Mouse (Mus musculus) midbrain, postnatal 0 days (tissue): ENCODE measurements around the gene Cdk20. TPM values are rescaled to one million over a fixed set of nuclear protein-coding genes. Genes with fewer than 3 reads are reported as not detected.

Experiments
- ATAC-seq: fragments of 200-750 bp; cut with Nextera tagmentation; 2 replicates; pipeline ENCODE4 v1.8.0; 2017; ENCODE audit warnings: moderate number of reproducible peaks, mild to moderate bottlenecking, moderate TSS enrichment, moderate library complexity; ENCODE audit not compliant: low FRiP score
- DNase-seq: peaks from one replicate; pipeline ENCODE4 v3.0.0-alpha.2; 2015; ENCODE audit warnings: low spot score
- H3K27ac ChIP-seq: fragments of 300-500 bp; sonication (generic); 2 replicates; pipeline ENCODE4 v1.5.1; 2014; ENCODE audit warnings: low read depth, mild to moderate bottlenecking, low read length, mixed read lengths
- H3K27me3 ChIP-seq: fragments of 300-500 bp; sonication (generic); 2 replicates; pipeline ENCODE4 v1.6.1; 2014; ENCODE audit warnings: low read length, control low read depth, mixed read lengths; ENCODE audit not compliant: insufficient read depth
- H3K36me3 ChIP-seq: fragments of 300-500 bp; sonication (generic); 2 replicates; pipeline ENCODE4 v1.6.1; 2014; ENCODE audit warnings: low read length, control low read depth, mixed read lengths; ENCODE audit not compliant: insufficient read depth
- H3K4me1 ChIP-seq: fragments of 300-500 bp; sonication (generic); 2 replicates; pipeline ENCODE4 v1.6.1; 2014; ENCODE audit warnings: mild to moderate bottlenecking, control low read depth, antibody characterized with exemption, low read length, mixed read lengths; ENCODE audit not compliant: insufficient read depth
- H3K4me2 ChIP-seq: fragments of 300-500 bp; sonication (generic); 2 replicates; pipeline ENCODE4 v1.6.1; 2014; ENCODE audit warnings: low read depth, mild to moderate bottlenecking, low read length, mixed read lengths; ENCODE audit not compliant: poor library complexity, severe bottlenecking
- H3K4me3 ChIP-seq: fragments of 300-500 bp; sonication (generic); 2 replicates; pipeline ENCODE4 v1.5.1; 2014; ENCODE audit warnings: low read depth, mild to moderate bottlenecking, low read length, moderate library complexity
- H3K9ac ChIP-seq: fragments of 300-500 bp; sonication (generic); replicated peaks from 2 replicates; pipeline ENCODE4 v1.6.1; 2014; ENCODE audit warnings: mild to moderate bottlenecking, low read length, moderate library complexity, mixed read lengths; ENCODE audit not compliant: poor library complexity, severe bottlenecking
- H3K9me3 ChIP-seq: fragments of 300-500 bp; sonication (generic); 2 replicates; pipeline ENCODE4 v1.6.1; 2016; ENCODE audit warnings: low read length, control low read depth
- CTCF ChIP-seq: IDR thresholded peaks from 2 replicates; pipeline ENCODE4 v1.5.1; 2016; ENCODE audit warnings: antibody characterized with exemption, mild to moderate bottlenecking
- WGBS: fragments of 180-500 bp; shearing (Covaris S2); extraction: QIAGEN DNeasy Blood & Tissue Kit; methylation state at CpG from one replicate; pipeline ENCODE4 v1.1.7; 2014; 5-methylcytosine and 5-hydroxymethylcytosine counted together
- polyA plus RNA-seq: library from polyadenylated mRNA; unstranded; fragments of >200 nt; fragmentation: Nextera tagmentation; extraction: Ambion mirVana; gene quantifications from 2 replicates; pipeline ENCODE4 v1.2.1, GENCODE M21; 2015
- total RNA-seq: library from RNA; depleted of rRNA; stranded (reverse); fragments of >200 nt; gene quantifications from 2 replicates; pipeline ENCODE4 v1.2.3, GENCODE M21; 2014

The Cdk20 gene
- total and polyA plus RNA-seq, 2 experiments from 2014 or later = 25.5 to 30.0 TPM

DNA sequence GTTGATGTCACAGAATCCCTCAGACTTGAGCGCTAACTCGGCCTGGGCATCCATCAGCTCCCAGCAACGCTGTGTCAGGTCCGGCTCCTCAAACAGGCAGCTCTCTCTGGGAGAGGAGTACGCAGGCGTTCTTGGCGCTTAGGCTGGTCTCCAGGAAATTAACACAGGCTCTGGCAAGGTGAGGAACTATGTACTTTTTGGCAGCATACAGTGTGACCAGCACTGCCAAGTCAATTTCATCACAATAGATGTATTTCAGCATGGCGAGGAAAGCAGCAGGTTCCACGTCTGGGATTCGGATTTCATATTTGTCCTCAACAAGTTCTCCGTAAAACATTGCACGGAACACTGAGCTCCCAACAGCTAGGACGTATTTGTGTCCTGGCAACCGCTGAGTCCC lies 26.1 kb downstream of the Cdk20 start:
- no peaks in the 10 kb centered on the region for H3K27me3 ChIP-seq
- no peaks in the 10 kb centered on the region for H3K4me1 ChIP-seq
- no peak overlapping the region for H3K4me2 ChIP-seq
- no peak for ATAC-seq
- H3K9me3 ChIP-seq = no peaks in the 10 kb centered on the region
- no peak overlapping the region for H3K27ac ChIP-seq
- TF ChIP-seq CTCF = no peak
- no peaks in the 10 kb centered on the region for H3K36me3 ChIP-seq
- 90% methylated on average over 14 of the region's 14 CpGs for WGBS
- no peak overlapping the region for H3K9ac ChIP-seq
- no peak overlapping the region for H3K4me3 ChIP-seq
- peak; percentile 19 for DNase-seq

DNA sequence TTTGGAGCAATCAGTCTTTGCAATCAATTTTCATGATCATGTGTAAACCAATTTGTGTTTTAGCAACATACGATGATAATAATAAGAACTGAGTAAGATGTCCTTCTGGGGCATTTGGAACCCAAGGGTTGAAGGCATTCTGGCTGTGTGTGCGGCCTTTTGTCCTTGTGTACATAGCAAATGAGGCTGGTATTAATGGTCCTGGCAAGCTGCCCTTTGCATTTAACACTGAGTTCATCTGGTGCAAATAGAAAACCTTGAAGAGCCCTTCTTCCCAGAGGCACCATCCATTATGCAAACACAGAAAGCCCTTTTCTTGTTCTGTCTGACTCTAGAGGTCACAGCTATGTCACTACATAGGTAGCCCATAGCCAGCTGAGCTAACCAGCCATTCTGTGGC lies 30.5 kb downstream of the Cdk20 start:
- Histone ChIP-seq H3K27ac (no peak overlapping the region), H3K4me1 (no peaks in the 10 kb centered on the region), H3K9ac (no peak overlapping the region), H3K4me2 (no peak overlapping the region), H3K9me3 (no peaks in the 10 kb centered on the region), H3K36me3 (no peaks in the 10 kb centered on the region), H3K27me3 (no peaks in the 10 kb centered on the region), H3K4me3 (no peak overlapping the region)
- WGBS = 90% methylated on average over 2 of the region's 2 CpGs
- DNase-seq (no peak), ATAC-seq (no peak)
- TF ChIP-seq CTCF = no peak

DNA sequence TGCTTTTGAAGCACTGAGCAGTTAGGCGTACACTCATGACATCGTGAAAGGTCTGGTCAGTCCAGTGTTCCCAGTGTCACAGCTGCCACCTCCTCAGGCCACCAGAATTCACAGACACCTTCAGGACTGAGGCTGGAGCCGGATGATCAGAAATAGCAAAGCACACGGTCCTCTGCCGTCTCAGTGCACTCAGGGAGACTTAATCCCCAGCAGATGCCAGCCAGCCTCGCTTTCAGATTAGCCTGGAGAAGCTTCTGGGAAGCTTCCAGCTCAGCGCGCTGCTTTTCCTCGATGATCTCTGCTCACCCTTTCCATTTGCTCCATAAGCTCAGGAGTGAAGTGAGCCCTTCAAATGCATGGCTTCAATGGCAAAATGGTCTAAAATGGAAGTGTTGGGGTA lies 33.1 kb downstream of the Cdk20 start:
- no peak for TF ChIP-seq CTCF
- no peak for ATAC-seq
- Histone ChIP-seq H3K4me3 (no peak overlapping the region), H3K9ac (no peak overlapping the region), H3K27me3 (no peaks in the 10 kb centered on the region), H3K4me1 (no peaks in the 10 kb centered on the region), H3K9me3 (no peaks in the 10 kb centered on the region), H3K36me3 (no peaks in the 10 kb centered on the region), H3K4me2 (no peak overlapping the region), H3K27ac (no peak overlapping the region)
- WGBS = 64% methylated on average over 9 of the region's 9 CpGs
- DNase-seq = peak; percentile 64

DNA sequence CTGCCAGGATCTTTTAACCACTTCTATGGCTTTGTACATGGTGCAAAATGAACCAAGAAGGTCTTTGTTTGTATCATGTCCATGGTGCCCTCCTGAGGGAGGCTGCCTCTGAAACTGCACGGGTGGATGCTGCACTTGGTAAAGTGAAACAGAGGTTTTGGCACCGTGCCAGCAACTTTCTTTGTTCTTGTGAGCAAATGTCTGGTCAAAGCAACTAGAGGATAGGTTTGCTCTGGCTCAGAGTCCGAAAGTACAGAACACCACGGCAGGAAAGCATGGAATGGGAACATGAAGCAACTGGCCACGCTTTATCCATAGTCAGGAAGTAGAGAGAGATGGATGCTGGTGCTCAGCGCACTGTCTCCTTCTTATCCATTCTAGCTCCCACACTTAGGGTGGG lies 35.8 kb downstream of the Cdk20 start:
- no peak for ATAC-seq
- Histone ChIP-seq H3K9me3 (no peaks in the 10 kb centered on the region), H3K4me2 (no peak overlapping the region), H3K9ac (no peak overlapping the region), H3K4me1 (no peaks in the 10 kb centered on the region), H3K4me3 (no peak overlapping the region), H3K36me3 (no peaks in the 10 kb centered on the region), H3K27ac (no peak overlapping the region), H3K27me3 (no peaks in the 10 kb centered on the region)
- 64% methylated on average over 6 of the region's 6 CpGs for WGBS
- DNase-seq = peak; percentile 26
- no peak for TF ChIP-seq CTCF

DNA sequence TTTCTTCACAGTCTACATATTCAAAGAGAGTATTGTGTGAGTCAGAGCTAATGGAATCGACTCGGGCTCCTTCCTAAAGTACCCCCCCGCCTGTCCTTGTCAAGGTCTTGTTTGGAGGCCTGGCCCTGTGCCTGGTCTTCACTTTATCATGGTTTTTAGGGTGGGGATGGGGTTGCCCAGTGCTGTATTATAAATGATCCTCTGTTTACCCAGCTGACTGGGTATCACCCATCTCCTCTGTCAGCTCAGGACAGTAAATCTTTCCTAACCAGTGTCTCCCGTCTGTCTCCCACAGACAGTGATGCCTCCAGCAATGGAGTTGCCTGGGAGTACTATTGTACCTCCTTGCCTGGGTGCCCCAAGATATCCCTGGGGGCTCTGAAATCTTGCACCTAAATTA lies 45.9 kb downstream of the Cdk20 start:
- no peak overlapping the region for H3K9ac ChIP-seq
- H3K27ac ChIP-seq = no peak overlapping the region
- no peak overlapping the region for H3K4me3 ChIP-seq
- TF ChIP-seq CTCF = no peak
- no peaks in the 10 kb centered on the region for H3K9me3 ChIP-seq
- no peak for ATAC-seq
- no peaks in the 10 kb centered on the region for H3K4me1 ChIP-seq
- 67% methylated on average over 4 of the region's 4 CpGs for WGBS
- no peak overlapping the region for H3K4me2 ChIP-seq
- no peaks in the 10 kb centered on the region for H3K36me3 ChIP-seq
- DNase-seq = no peak
- no peaks in the 10 kb centered on the region for H3K27me3 ChIP-seq

DNA sequence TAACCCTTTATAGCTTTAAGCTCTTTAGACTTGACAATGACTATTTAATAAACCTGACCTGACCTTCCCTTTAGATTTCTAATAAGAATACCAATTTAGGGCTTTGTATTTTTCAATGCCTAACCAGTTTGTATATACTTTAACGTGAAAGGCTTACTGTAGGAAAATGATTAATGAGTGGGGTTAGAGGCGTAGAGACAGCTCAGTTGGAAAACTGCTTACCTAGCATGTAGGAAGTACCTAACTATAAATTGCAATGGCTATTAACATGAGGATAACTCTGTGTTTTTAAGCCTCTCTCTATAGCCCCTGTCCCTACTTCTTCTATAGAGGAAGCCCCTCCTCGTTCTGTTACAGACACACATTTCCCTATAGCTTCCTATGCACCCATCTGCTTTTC lies 47.8 kb downstream of the Cdk20 start:
- WGBS = 83% methylated on average over 3 of the region's 3 CpGs
- H3K9ac ChIP-seq = no peak overlapping the region
- ATAC-seq = no peak

More for the DNA sequence above, 47.8 kb downstream of the Cdk20 start:
- H3K36me3 ChIP-seq = no peaks in the 10 kb centered on the region
- H3K27me3 ChIP-seq = no peaks in the 10 kb centered on the region
- no peaks in the 10 kb centered on the region for H3K9me3 ChIP-seq
- no peak overlapping the region for H3K27ac ChIP-seq
- H3K4me3 ChIP-seq = no peak overlapping the region
- no peak for DNase-seq
- TF ChIP-seq CTCF = no peak
- H3K4me2 ChIP-seq = no peak overlapping the region
- no peaks in the 10 kb centered on the region for H3K4me1 ChIP-seq
